Mouse (Mus musculus) spleen, adult 18-20 months (tissue): ENCODE measurements around the gene Nyx.
"Not testable (repeated sequence)": the region's sequence is repeated elsewhere in the genome, so short reads cannot be mapped to it uniquely, and the experiment has no call there.

Experiments
- DNase-seq, 2 experiments: peaks; one replicate each; pipeline ENCODE4 v3.0.0; 2022; ENCODE audit warnings: mixed read lengths in 2 of 2

The Nyx gene

GRCm38 (mm10) chrX:13465810-13466209, at the start of gene Nyx:
Nyx (plus strand) TSS chrX:13466110.
- no peak for DNase-seq

GRCm38 (mm10) chrX:13422047-13422446, 43.9 kb upstream of the Nyx start:
- DNase-seq: no peak

DNA sequence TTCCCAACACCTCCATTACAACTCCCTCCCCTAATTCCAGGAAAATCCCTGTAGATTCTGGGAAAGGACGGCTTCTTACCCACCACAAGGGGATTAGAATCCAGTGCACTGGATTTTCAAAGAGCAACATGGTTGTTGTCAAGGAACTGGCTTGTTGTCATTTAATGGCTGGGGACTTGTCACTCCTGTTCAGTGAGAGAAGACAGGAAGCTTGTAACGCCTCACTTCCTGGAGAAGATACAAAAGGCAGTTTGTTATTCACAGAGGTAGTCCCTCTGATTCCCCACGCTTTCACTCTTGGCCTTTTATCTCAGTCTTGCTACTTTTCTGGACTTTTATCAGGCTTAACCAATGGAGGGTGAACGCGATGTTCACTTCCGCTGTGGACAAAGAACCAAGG, 34.5 kb upstream of the Nyx start:
- DNase-seq: no peak

DNA sequence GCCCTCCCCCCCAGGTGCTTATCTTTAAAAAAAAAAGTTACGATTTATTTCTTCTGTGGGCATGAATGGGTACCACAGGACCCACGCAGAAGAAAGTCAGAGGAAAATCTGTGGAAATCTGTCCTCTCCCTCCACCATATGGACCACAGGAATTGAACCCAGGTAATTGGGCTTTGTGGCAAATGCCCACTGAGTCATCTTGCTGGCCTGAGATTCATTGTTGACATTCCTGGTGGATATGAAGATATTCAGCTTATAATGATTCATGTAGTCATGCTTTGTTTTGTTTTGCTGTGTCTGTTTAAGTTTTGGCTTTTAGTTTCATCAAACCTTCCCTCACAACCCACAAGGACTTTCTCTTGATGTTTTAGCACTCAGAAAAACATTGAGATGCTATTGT, 29.9 kb upstream of the Nyx start:
- DNase-seq: not testable (repeated sequence)

- not testable (repeated sequence) for DNase-seq
Observed at GRCm38 (mm10) chrX:13456544-13456943, 9.4 kb upstream of the Nyx start.

- no peak for DNase-seq
Observed at GRCm38 (mm10) chrX:13458766-13459165, 7.1 kb upstream of the Nyx start.

GRCm38 (mm10) chrX:13461266-13462261, 4.3 kb upstream of the Nyx start:
- DNase-seq: peak; percentile 82 to 89

GRCm38 (mm10) chrX:13462982-13463517, 2.9 kb upstream of the Nyx start:
- DNase-seq: no peak

DNA sequence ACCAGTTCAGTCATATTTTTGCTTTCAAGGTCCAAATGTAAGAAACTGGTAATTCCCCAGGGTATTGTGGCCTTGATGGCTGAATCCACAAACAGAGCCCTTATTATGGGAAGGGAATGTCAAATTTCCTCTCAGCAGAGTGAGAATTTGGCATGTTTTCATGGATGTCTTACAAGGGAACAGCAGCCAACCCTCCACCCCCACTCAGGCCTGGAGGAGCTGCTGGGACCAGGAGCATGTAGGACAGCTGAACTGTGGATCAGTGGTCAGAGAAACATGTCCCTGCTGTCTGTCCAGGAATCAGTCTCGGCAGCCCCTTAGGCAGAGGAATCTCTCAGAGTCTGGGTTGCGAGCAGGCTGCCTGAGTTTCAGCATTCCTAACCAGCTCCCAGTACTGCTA, 771 bp downstream of the Nyx start:
- DNase-seq: no peak

DNA sequence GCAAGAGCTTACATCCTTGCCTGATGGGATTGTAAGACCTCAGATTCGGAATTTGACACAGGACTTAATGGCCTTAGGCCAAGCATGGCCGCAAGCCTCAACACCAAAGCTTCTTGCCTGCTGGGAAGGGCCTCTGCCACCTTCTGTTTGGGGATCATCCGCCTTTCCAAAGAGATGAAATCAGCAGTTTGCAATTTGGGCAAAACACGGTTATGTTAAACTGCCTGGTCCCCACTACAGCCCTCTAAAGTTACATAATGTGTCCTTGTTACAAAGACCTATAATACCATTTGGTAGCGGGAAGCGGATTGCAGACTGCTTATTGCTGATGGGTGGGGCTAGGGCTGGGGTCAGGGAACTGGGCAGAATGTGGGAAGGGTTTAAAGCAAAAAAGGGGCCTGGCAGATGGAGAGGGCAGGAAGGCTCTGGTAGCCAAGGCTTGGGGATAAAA, 1.2 kb downstream of the Nyx start:
- DNase-seq: no peak

- DNase-seq: no peak
Observed at GRCm38 (mm10) chrX:13469160-13470116, 3.5 kb downstream of the Nyx start.

- no peak for DNase-seq
Observed at GRCm38 (mm10) chrX:13471925-13472324, 6.0 kb downstream of the Nyx start.

DNA sequence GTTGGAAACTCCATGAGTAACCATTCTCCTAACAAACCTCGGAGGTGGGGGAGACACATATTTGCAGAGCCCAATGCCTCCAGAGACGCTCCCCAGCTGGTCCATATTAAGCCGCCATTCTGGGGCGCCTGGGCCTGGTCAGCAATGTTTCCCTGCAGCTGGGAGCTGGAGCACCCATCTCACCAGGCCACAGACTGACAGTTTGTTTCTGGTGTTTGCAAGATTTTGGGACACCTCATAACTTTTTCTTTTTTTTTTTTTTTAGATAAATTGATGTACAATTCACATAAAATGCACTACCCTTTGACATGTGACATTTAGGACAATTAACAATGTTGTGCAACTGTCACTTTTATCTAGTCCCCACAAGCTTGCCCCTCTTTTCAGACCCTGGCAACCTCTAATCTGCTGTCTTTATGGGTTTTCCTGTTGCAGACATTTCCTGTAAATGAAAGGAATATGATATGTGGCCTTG, 6.9 kb downstream of the Nyx start:
- DNase-seq: no peak

GRCm38 (mm10) chrX:13475382-13475781, 9.5 kb downstream of the Nyx start:
- no peak for DNase-seq

GRCm38 (mm10) chrX:13477596-13477995, 11.7 kb downstream of the Nyx start:
- DNase-seq: no peak

DNA sequence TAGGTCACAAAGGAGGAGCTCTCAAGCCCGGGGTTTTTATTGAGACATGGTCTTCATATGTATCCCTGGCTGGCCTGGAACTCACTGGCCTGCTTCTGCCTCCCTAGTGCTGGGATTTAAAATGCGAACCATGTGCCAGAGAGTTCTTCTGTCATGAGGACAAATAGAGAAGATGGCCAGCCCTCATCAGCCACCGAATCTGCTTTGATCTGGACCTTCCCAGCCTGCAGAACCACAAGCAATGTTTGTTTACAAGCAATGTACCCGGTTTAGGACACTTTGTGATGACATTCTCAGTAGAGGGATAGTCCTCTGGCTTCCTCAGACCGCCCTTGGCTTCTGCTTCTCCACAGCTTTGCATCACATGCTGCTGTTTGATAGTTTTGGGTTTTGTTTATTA, 12.4 kb downstream of the Nyx start:
- no peak for DNase-seq

- no peak for DNase-seq
Observed at GRCm38 (mm10) chrX:13479570-13479969, 13.7 kb downstream of the Nyx start.

GRCm38 (mm10) chrX:13482576-13482975, 16.7 kb downstream of the Nyx start:
- DNase-seq: no peak

- DNase-seq: no peak
Observed at GRCm38 (mm10) chrX:13484447-13484846, 18.5 kb downstream of the Nyx start.

DNA sequence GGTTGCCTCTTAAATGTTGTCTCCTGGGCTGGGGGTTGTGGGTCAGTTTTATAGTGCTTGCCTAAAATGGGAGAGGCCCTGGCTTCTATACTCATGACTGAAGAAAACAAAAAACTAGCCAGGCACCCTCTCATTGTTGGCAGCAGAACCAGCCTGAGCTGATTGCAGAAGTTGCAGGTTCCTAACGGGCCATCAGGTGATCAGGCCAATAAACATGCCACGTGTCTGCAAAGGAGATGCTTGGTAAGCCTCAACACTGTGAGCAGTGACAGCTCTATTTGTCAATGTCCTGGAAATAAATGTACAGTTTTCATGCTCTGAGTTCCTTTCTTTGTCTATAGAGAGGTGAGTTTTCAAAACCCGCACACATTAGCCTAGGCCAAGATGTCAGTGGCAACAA, 23.1 kb downstream of the Nyx start:
- no peak for DNase-seq

DNA sequence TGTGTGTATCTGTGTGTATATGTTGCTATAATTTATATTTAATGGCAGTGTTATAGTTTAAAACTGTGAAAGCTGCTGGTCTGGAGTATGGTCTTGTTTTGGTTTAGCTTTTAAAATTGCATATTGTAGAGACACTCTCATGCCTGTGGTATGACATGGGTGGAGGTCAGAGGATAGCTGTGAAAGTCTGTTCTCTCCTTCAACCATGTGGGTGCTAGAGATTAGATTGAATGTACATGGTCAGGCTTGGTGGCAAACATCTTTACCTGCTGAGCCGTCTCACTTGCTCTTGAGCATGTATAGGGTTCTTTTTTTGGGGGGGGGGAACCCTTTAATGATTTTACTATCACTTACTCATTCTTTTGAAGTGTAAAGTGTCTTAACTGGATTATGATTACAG, 23.9 kb downstream of the Nyx start:
- DNase-seq: no peak

GRCm38 (mm10) chrX:13490941-13491340, 25.0 kb downstream of the Nyx start:
- DNase-seq: no peak

DNA sequence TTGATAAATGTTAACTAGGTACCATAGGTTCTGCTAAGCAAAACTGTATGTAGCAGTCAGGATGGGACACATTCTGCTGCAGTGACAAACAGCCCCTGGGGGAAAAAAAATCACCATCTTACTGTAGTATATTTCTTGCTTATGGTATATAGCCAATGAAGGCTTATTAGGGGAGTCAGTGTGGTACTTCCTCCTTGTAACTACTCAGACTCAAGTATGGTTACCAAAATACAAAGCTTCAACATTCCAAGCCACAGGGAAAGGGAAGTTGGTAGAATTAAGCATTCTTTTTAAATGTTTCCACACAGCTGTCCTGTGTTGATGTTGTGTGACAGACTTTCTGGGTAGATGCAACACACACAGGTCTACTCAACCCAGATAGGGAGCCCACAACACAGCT, 27.0 kb downstream of the Nyx start:
- no peak for DNase-seq
